Mouse (Mus musculus) hindbrain, embryonic 15.5 days (tissue): ENCODE results near the gene Mrpl2. TPM values are rescaled to one million over a fixed set of nuclear protein-coding genes. Genes with fewer than 3 reads are reported as not detected.

Experiments
- ATAC-seq: fragments of 200-750 bp; cut with Nextera tagmentation; 2 replicates; pipeline ENCODE4 v1.8.0; 2017; ENCODE audit warnings: low read depth, moderate number of reproducible peaks, moderate TSS enrichment; ENCODE audit not compliant: low FRiP score
- H3K27ac ChIP-seq: fragments of 300-500 bp; sonication (generic); replicated peaks from 2 replicates; pipeline ENCODE4 v1.5.1; 2015; ENCODE audit warnings: mild to moderate bottlenecking, inconsistent platforms
- H3K27me3 ChIP-seq: fragments of 300-500 bp; sonication (generic); 2 replicates; pipeline ENCODE4 v1.6.1; 2015; ENCODE audit warnings: control low read depth, inconsistent platforms
- H3K36me3 ChIP-seq: fragments of 300-500 bp; sonication (generic); 2 replicates; pipeline ENCODE4 v1.6.1; 2015; ENCODE audit warnings: control low read depth, inconsistent platforms
- H3K4me1 ChIP-seq: fragments of 300-500 bp; sonication (generic); replicated peaks from 2 replicates; pipeline ENCODE4 v1.6.1; 2015; ENCODE audit warnings: control low read depth, inconsistent platforms
- H3K4me2 ChIP-seq: fragments of 300-500 bp; sonication (generic); 2 replicates; pipeline ENCODE4 v1.6.1; 2015; ENCODE audit warnings: moderate library complexity, mild to moderate bottlenecking, inconsistent platforms
- H3K4me3 ChIP-seq: fragments of 300-500 bp; sonication (generic); 2 replicates; pipeline ENCODE4 v1.5.1; 2015; ENCODE audit warnings: mild to moderate bottlenecking, inconsistent platforms
- H3K9ac ChIP-seq: fragments of 300-500 bp; sonication (generic); 2 replicates; pipeline ENCODE4 v1.6.1; 2015; ENCODE audit warnings: inconsistent platforms
- H3K9me3 ChIP-seq: fragments of 300-500 bp; sonication (generic); 2 replicates; pipeline ENCODE4 v1.6.1; 2016; ENCODE audit warnings: control low read depth, inconsistent platforms
- WGBS: fragments of 180-500 bp; shearing (Covaris S2); methylation state at CpG from one replicate; pipeline ENCODE4 v1.1.7; 2015; 5-methylcytosine and 5-hydroxymethylcytosine counted together
- polyA plus RNA-seq: library from polyadenylated mRNA; unstranded; fragments of >200 nt; fragmentation: Nextera tagmentation; extraction: Ambion mirVana; gene quantifications from 2 replicates; pipeline ENCODE4 v1.2.1, GENCODE M21; 2015

The Mrpl2 gene
- polyA plus RNA-seq, 1 experiment from 2014 or later, result 64.3 TPM

- Histone ChIP-seq H3K36me3 (peaks cover 31% of the 10 kb centered on the region), H3K9ac (peak within 1 kb of the TSS; percentile 86), H3K9me3 (no peaks in the 10 kb centered on the region), H3K4me2 (peak within 1 kb of the TSS; percentile 90), H3K4me3 (peak within 1 kb of the TSS; percentile 57), H3K27ac (peak within 1 kb of the TSS; percentile 95), H3K4me1 (peaks cover 44% of the 10 kb centered on the region), H3K27me3 (no peaks in the 10 kb centered on the region)
- peak; percentile 95 for ATAC-seq
- WGBS, result under 1% methylated on average over 49 of the region's 58 CpGs
Measured at GRCm38 (mm10) chr17:46650232-46651031, 4.4 kb downstream of the Mrpl2 start, which contains the start of gene Cul7. Gene Cul7, plus strand, starts transcription at chr17:46650337.

DNA sequence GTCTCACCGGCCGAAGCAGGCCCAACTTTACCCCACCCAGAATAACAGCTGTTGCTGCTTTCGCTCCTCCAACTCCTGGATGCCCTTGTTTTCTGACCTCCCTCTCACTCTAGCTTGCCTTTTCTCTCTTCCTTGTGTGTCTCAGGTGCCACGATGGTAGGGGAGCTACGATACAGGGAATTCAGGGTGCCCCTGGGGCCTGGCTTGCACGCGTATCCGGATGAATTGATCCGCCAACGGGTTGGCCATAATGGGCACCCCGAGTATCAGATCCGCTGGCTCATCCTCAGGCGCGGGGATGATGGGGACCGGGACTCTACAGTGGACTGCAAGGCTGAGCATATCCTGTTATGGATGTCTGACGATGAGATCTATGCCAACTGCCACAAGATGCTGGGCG, 5.3 kb downstream of the Mrpl2 start:
- Histone ChIP-seq H3K4me1 (peaks cover 42% of the 10 kb centered on the region), H3K4me2 (peak overlapping the region; percentile 90)
- 71% methylated on average over 17 of the region's 17 CpGs for WGBS

GRCm38 (mm10) chr17:46651755-46652547, 5.9 kb downstream of the Mrpl2 start:
- 72% methylated on average over 20 of the region's 20 CpGs for WGBS
- Histone ChIP-seq H3K4me2 (peak overlapping the region; percentile 90), H3K27ac (no peak overlapping the region), H3K4me1 (peaks cover 37% of the 10 kb centered on the region), H3K9ac (peak overlapping the region; percentile 86), H3K9me3 (no peaks in the 10 kb centered on the region), H3K27me3 (no peaks in the 10 kb centered on the region), H3K36me3 (peaks cover 46% of the 10 kb centered on the region), H3K4me3 (peak overlapping the region; percentile 57)
- ATAC-seq, result no peak

More for the DNA sequence above, 5.3 kb downstream of the Mrpl2 start:
- Histone ChIP-seq H3K27me3 (no peaks in the 10 kb centered on the region), H3K36me3 (peaks cover 40% of the 10 kb centered on the region), H3K4me3 (peak overlapping the region; percentile 57), H3K9ac (peak overlapping the region; percentile 86), H3K27ac (peak overlapping the region; percentile 95), H3K9me3 (no peaks in the 10 kb centered on the region)
- ATAC-seq, result no peak

GRCm38 (mm10) chr17:46656054-46656453, 10.0 kb downstream of the Mrpl2 start:
- no peak for ATAC-seq
- H3K4me3 ChIP-seq, result no peak overlapping the region
- no peak overlapping the region for H3K27ac ChIP-seq
- H3K36me3 ChIP-seq, result peaks cover 81% of the 10 kb centered on the region
- WGBS, result 84% methylated on average over 6 of the region's 6 CpGs
- H3K4me1 ChIP-seq, result peaks cover 23% of the 10 kb centered on the region
- H3K27me3 ChIP-seq, result no peaks in the 10 kb centered on the region
- H3K4me2 ChIP-seq, result no peak overlapping the region
- H3K9ac ChIP-seq, result no peak overlapping the region
- no peaks in the 10 kb centered on the region for H3K9me3 ChIP-seq

- H3K9ac ChIP-seq, result no peak overlapping the region
- ATAC-seq, result no peak
- H3K36me3 ChIP-seq, result peaks cover 90% of the 10 kb centered on the region
- H3K27ac ChIP-seq, result no peak overlapping the region
- H3K27me3 ChIP-seq, result no peaks in the 10 kb centered on the region
- no peak overlapping the region for H3K4me3 ChIP-seq
- 94% methylated on average over 9 of the region's 9 CpGs for WGBS
- H3K4me1 ChIP-seq, result no peaks in the 10 kb centered on the region
- no peaks in the 10 kb centered on the region for H3K9me3 ChIP-seq
- H3K4me2 ChIP-seq, result no peak overlapping the region
Measured at GRCm38 (mm10) chr17:46661351-46661750, 15.3 kb downstream of the Mrpl2 start.

DNA sequence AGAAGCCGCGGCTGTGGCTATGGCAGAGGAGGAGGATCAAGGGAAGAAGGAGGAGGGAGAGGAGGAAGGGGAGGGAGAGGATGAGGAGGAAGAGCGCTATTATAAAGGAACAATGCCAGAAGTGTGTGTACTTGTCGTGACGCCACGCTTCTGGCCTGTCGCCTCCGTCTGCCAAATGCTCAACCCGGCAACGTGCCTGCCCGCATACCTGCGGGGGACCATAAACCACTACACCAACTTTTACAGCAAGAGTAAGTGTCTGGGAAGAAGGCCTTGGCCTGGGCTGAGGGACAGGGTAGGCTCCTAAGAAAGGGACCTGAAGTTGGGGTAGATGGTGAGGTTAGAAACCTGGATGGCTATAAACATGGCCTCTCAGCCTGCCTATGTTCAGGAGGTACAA, 16.0 kb downstream of the Mrpl2 start:
- no peak overlapping the region for H3K27ac ChIP-seq
- H3K4me3 ChIP-seq, result no peak overlapping the region
- WGBS, result 93% methylated on average over 12 of the region's 12 CpGs
- no peaks in the 10 kb centered on the region for H3K27me3 ChIP-seq
- H3K4me2 ChIP-seq, result no peak overlapping the region
- H3K9me3 ChIP-seq, result no peaks in the 10 kb centered on the region
- no peak for ATAC-seq
- H3K36me3 ChIP-seq, result peaks cover 87% of the 10 kb centered on the region
- H3K9ac ChIP-seq, result no peak overlapping the region
- no peaks in the 10 kb centered on the region for H3K4me1 ChIP-seq

DNA sequence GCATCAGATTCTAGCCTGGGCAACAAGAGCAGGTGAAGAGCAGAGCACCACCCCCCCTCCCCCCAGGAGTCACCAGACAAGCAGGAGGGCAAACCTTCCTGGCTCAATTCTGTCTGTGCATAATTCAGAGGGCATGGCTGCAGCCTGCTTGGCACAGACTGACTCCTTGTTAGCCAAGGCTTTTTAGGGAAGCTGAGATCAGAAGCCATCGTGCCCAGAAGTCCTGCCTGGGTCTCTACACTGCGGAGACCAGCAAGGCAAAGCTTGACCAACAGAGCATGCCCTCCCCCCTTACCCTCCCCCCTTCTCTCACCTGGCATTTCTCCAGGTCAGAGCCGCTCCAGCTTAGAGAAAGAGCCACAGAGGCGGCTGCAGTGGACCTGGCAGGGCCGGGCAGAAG, 16.7 kb downstream of the Mrpl2 start:
- 78% methylated on average over 5 of the region's 5 CpGs for WGBS
- Histone ChIP-seq H3K9me3 (no peaks in the 10 kb centered on the region), H3K4me3 (no peak overlapping the region), H3K4me2 (no peak overlapping the region), H3K27ac (no peak overlapping the region), H3K27me3 (no peaks in the 10 kb centered on the region), H3K4me1 (no peaks in the 10 kb centered on the region), H3K36me3 (peaks cover 84% of the 10 kb centered on the region), H3K9ac (no peak overlapping the region)
- ATAC-seq, result no peak

GRCm38 (mm10) chr17:46667712-46668111, 21.7 kb downstream of the Mrpl2 start:
- no peak for ATAC-seq
- WGBS, result 88% methylated on average over 16 of the region's 16 CpGs
- H3K9ac ChIP-seq, result no peak overlapping the region
- H3K27ac ChIP-seq, result no peak overlapping the region
- H3K27me3 ChIP-seq, result no peaks in the 10 kb centered on the region
- H3K4me3 ChIP-seq, result no peak overlapping the region
- no peaks in the 10 kb centered on the region for H3K9me3 ChIP-seq
- H3K4me1 ChIP-seq, result peaks cover 2% of the 10 kb centered on the region; the same call in 1 of the 2 replicates
- H3K4me2 ChIP-seq, result no peak overlapping the region
- peaks cover 49% of the 10 kb centered on the region for H3K36me3 ChIP-seq

DNA sequence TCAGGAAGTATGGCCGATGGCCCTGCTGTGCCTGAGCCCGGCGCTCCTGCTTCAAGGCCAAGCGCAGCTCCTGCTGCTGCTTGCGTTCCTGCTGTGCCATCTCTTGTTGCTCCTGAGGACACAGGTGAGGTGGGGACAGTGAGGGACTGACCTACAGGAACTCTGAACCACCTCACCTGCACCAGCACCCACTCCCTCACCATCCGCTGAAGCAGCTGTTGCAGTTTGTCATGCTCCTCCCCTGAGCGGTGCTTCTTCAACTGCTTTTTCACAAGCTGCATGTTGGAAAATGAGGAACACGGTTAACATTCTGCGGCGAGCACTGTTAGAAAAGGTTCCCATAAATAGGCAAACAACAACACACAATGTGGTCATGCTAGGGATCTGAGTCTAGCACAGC, 23.9 kb downstream of the Mrpl2 start:
- Histone ChIP-seq H3K36me3 (peaks cover 32% of the 10 kb centered on the region), H3K27ac (no peak overlapping the region), H3K27me3 (no peaks in the 10 kb centered on the region), H3K4me1 (peaks cover 20% of the 10 kb centered on the region), H3K4me3 (no peak overlapping the region), H3K9ac (no peak overlapping the region), H3K9me3 (no peaks in the 10 kb centered on the region), H3K4me2 (no peak overlapping the region)
- ATAC-seq, result no peak
- 97% methylated on average over 10 of the region's 10 CpGs for WGBS

GRCm38 (mm10) chr17:46673850-46674529, 28.0 kb downstream of the Mrpl2 start, which contains the start of gene Rrp36:
Gene Rrp36, minus strand, starts transcription at chr17:46674352.
- peaks cover 33% of the 10 kb centered on the region for H3K4me1 ChIP-seq
- peaks cover 45% of the 10 kb centered on the region for H3K36me3 ChIP-seq
- peak within 1 kb of the TSS; percentile 84 for H3K4me3 ChIP-seq
- H3K9ac ChIP-seq, result peak within 1 kb of the TSS; percentile 64
- WGBS, result 1% methylated on average over 43 of the region's 43 CpGs
- H3K9me3 ChIP-seq, result no peaks in the 10 kb centered on the region
- no peaks in the 10 kb centered on the region for H3K27me3 ChIP-seq
- peak within 1 kb of the TSS; percentile 75 for H3K27ac ChIP-seq
- peak; percentile 90 for ATAC-seq
- H3K4me2 ChIP-seq, result peak within 1 kb of the TSS; percentile 91

- Histone ChIP-seq H3K4me1 (peaks cover 40% of the 10 kb centered on the region), H3K9me3 (no peaks in the 10 kb centered on the region), H3K27me3 (no peaks in the 10 kb centered on the region), H3K36me3 (peaks cover 37% of the 10 kb centered on the region), H3K4me2 (peak overlapping the region; percentile 91), H3K4me3 (peak overlapping the region; percentile 84), H3K27ac (peak overlapping the region; percentile 75), H3K9ac (peak overlapping the region; percentile 39)
- 21% methylated on average over 15 of the region's 15 CpGs for WGBS
- peak; percentile 17 for ATAC-seq
Measured at GRCm38 (mm10) chr17:46674530-46675283, 28.7 kb downstream of the Mrpl2 start.
